In genomic region chr10:123147180-123147579, GRCm38 (mm10) we compare ENCODE assay signal across 8 mouse cellular contexts. TPM values are rescaled to one million over a fixed set of nuclear protein-coding genes. Genes with fewer than 3 reads are reported as not detected.
DNase-seq lines count a peak whose midpoint lies in the region; ATAC-seq lines count a peak whose summit lies in the region.

No protein-coding gene starts in this region.

- H3K9ac ChIP-seq in lung, embryonic 16.5 days (ENCODE audit: low read length): no peak overlapping the region
- no peak overlapping the region for H3K9ac ChIP-seq in heart, embryonic 12.5 days
- no peak overlapping the region for H3K9ac ChIP-seq in neural tube, embryonic 12.5 days

- no peaks in the 10 kb centered on the region for H3K4me1 ChIP-seq in lung, embryonic 16.5 days (replicated peaks; ENCODE audit: control insufficient read depth, insufficient read depth, low read length)
- H3K4me1 ChIP-seq in heart, embryonic 12.5 days (replicated peaks): peaks cover 11% of the 10 kb centered on the region
- H3K4me1 ChIP-seq in neural tube, embryonic 12.5 days: no peaks in the 10 kb centered on the region

- peak; percentile 38; the same call in 1 of the 2 replicates for ATAC-seq in lung, embryonic 16.5 days (ENCODE audit: low read depth)
- ATAC-seq in heart, embryonic 12.5 days (ENCODE audit: insufficient number of reproducible peaks, low FRiP score): peak; percentile 76
- ATAC-seq in neural tube, embryonic 12.5 days (ENCODE audit: low FRiP score, low read depth): peak; percentile 82

- H3K4me2 ChIP-seq in lung, embryonic 16.5 days (ENCODE audit: low read depth, low read length): no peak overlapping the region
- H3K4me2 ChIP-seq in heart, embryonic 12.5 days: peak overlapping the region; percentile 36; the same call in 1 of the 2 replicates
- H3K4me2 ChIP-seq in neural tube, embryonic 12.5 days (replicated peaks): no peak overlapping the region

- no peak for DNase-seq in lung, adult 18-20 months
- peak; percentile 70 for DNase-seq in embryo, embryonic 10 days (ENCODE audit: low spot score)
- DNase-seq in liver: no peak
- DNase-seq in layer of hippocampus, postnatal 25 days (ENCODE audit: extremely low spot score in 1 of 2, low spot score in 1 of 2): no peak
- no peak for DNase-seq in spleen, postnatal 14 days (ENCODE audit: low spot score in 2 of 2)

- 49% methylated on average over 6 of the region's 6 CpGs for WGBS in lung, embryonic 16.5 days
- 41% methylated on average over 6 of the region's 6 CpGs for WGBS in heart, embryonic 12.5 days
- 46% methylated on average over 6 of the region's 6 CpGs for WGBS in neural tube, embryonic 12.5 days

- no peaks in the 10 kb centered on the region for H3K9me3 ChIP-seq in lung, embryonic 16.5 days (ENCODE audit: control insufficient read depth, low read length)
- no peaks in the 10 kb centered on the region for H3K9me3 ChIP-seq in heart, embryonic 12.5 days (replicated peaks)
- H3K9me3 ChIP-seq in neural tube, embryonic 12.5 days: no peaks in the 10 kb centered on the region

- no peak overlapping the region for H3K4me3 ChIP-seq in lung, embryonic 16.5 days (ENCODE audit: low read length)
- H3K4me3 ChIP-seq in heart, embryonic 12.5 days: no peak overlapping the region
- no peak overlapping the region for H3K4me3 ChIP-seq in neural tube, embryonic 12.5 days

- H3K27me3 ChIP-seq in lung, embryonic 16.5 days (ENCODE audit: control insufficient read depth, insufficient read depth, low read depth, low read length): no peaks in the 10 kb centered on the region
- no peaks in the 10 kb centered on the region for H3K27me3 ChIP-seq in heart, embryonic 12.5 days (replicated peaks)
- H3K27me3 ChIP-seq in neural tube, embryonic 12.5 days (replicated peaks): no peaks in the 10 kb centered on the region

- peaks cover 12% of the 10 kb centered on the region for H3K36me3 ChIP-seq in lung, embryonic 16.5 days (ENCODE audit: control insufficient read depth, insufficient read depth, low read length)
- H3K36me3 ChIP-seq in heart, embryonic 12.5 days: peaks cover 20% of the 10 kb centered on the region
- H3K36me3 ChIP-seq in neural tube, embryonic 12.5 days: peaks cover 8% of the 10 kb centered on the region; the same call in 1 of the 2 replicates

- no peak overlapping the region for H3K27ac ChIP-seq in lung, embryonic 16.5 days (ENCODE audit: low read length)
- H3K27ac ChIP-seq in heart, embryonic 12.5 days (ENCODE audit: poor library complexity, severe bottlenecking): peak overlapping the region; percentile 43
- no peak overlapping the region for H3K27ac ChIP-seq in neural tube, embryonic 12.5 days

RNA-seq across cellular contexts. Expression of gene Usp15, which starts 49.6 kb away (rescaled TPM):
- 66.4 and 68.7 TPM in 2 replicates for polyA plus RNA-seq in lung, embryonic 16.5 days (2015; fragmentation: Nextera tagmentation; extraction: Ambion mirVana)
- 70.4 and 72.3 TPM in 2 replicates for polyA plus RNA-seq in heart, embryonic 12.5 days (2016; fragmentation: Nextera tagmentation; extraction: Ambion mirVana)
- 69.6 and 79.9 TPM in 2 replicates for polyA plus RNA-seq in neural tube, embryonic 12.5 days (2016; fragmentation: Nextera tagmentation; extraction: Ambion mirVana)
- 10 to 100 TPM; 90.2 to 97.7 TPM for total RNA-seq in layer of hippocampus, postnatal 25 days (2021)
